Mouse (Mus musculus) adrenal gland, postnatal 25 days (tissue): ENCODE results near the gene Isx. TPM values are rescaled to one million over a fixed set of nuclear protein-coding genes. Genes with fewer than 3 reads are reported as not detected.

ENCODE experiments used
- DNase-seq: peaks from one replicate; pipeline ENCODE4 v3.0.0; 2021; ENCODE audit warnings: mixed read lengths
- long read RNA-seq: library from polyadenylated mRNA; stranded (forward); transcript quantifications from one replicate; pipeline ENCODE4 v2.0.0, GENCODE M21; 2021
- total RNA-seq: library from RNA; stranded (reverse); gene quantifications from 2 replicates; pipeline ENCODE4 v1.2.3, GENCODE M21; 2021

The Isx gene
- total RNA-seq: not detected in 2 replicates
- long read RNA-seq: 0 reads

GRCm38 (mm10) chr8:74872940-74873339, at the start of gene Isx:
Gene Isx (plus strand): TSS chr8:74873173.
- DNase-seq: no peak

- no peak for DNase-seq
Observed at GRCm38 (mm10) chr8:74827689-74828088, 45.3 kb upstream of the Isx start.

GRCm38 (mm10) chr8:74831322-74831721, 41.7 kb upstream of the Isx start:
- no peak for DNase-seq

- DNase-seq: no peak
Observed at GRCm38 (mm10) chr8:74834246-74834645, 38.7 kb upstream of the Isx start.

GRCm38 (mm10) chr8:74847376-74848048, 25.5 kb upstream of the Isx start:
- DNase-seq: no peak

DNA sequence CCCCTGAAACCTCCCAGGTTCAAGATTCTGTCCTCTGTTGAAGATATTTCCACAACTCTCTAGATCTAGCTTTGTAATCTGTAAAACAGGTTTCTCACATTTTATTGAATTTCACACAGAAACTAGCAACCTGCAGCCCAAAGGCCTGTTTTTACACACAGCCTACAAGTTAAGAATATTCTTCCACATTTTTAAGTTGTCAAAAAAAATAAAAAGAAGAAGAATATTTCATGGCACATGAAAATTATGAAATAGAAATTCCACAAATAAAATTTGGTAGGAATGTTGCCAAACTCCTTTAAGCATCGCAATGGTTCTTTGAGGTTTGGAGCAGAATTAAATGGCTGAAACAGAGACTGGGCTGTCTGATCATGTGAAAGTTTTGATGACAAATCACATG, 24.3 kb upstream of the Isx start:
- no peak for DNase-seq

DNA sequence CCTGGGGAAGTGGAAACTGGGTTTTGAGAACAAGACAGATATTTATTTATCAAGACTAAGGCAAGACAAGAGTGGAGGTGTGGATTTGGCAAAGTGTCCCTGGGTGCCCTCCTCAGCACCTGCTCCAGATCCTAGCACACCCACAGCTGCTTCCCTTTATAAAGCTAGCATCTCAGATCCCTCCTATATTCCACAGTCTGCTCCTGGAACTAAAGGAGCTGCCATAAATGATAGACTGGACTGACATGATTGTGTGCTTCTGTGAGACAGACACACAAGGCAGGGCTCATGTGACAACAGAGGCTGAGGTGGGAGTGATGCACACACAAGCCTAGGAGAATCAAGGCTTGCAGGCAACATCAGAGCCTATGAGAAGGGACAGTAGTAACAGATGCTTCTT, 22.0 kb upstream of the Isx start:
- DNase-seq: no peak

DNA sequence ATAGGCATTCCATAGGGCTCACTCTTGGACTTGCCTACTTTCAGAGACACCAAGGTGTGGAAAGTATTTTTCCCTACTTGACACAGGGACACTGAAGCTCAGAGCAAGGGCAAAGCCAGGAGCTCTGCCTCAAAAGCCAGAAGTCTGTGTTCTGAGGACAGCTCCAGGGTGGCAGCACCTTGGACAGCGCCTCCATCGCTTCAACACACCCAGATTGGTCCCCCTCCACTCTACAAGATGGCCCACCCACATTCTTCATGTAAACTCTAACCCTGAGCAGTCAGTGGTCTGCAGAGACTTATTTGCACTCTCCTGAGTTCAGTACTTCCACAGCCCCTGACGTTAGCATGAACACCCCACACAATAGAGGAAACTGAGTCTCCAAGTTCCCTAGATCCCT, 21.1 kb upstream of the Isx start:
- no peak for DNase-seq

GRCm38 (mm10) chr8:74853488-74853887, 19.5 kb upstream of the Isx start:
- DNase-seq: peak; percentile 18

GRCm38 (mm10) chr8:74854786-74855185, 18.2 kb upstream of the Isx start:
- no peak for DNase-seq

- DNase-seq: no peak
Observed at GRCm38 (mm10) chr8:74855341-74855740, 17.6 kb upstream of the Isx start.

DNA sequence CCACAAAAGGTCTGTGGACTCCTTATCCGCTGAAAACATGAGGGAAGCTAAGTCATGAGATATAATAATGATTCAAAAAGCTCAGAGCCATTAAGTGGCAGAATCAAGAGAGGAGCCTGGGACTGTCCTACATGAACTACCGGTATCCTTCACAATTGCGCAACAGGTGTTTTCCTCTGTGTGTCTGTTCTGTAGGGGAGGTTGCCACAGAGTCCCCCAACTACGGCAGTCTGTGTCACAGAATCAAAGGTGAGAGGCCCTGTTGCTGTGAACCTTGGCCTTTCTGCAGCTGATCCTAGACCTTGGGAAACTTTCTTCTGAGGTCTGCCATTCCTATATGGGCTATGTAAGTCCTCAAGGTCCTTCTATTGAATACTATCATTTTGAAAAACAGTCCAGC, 13.7 kb upstream of the Isx start:
- no peak for DNase-seq

DNA sequence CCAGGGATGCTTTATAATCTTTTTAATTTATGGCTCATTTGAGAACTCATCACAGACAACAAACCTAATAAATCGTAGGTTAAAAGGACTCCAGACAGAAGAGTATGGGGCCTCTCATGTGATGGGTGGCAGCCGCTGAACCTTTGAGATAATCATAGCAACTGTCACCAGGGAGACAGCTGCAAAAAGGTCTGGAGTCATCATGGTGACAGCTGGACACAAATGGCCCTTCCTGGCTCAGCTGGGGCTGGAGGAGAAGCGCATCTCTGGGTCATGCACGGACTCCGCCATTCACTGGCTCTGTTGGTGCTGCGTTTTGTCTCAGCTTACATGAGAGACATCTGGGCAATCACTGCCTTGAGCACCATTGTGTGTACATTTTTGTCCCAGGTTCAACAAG, 12.5 kb upstream of the Isx start:
- no peak for DNase-seq

DNA sequence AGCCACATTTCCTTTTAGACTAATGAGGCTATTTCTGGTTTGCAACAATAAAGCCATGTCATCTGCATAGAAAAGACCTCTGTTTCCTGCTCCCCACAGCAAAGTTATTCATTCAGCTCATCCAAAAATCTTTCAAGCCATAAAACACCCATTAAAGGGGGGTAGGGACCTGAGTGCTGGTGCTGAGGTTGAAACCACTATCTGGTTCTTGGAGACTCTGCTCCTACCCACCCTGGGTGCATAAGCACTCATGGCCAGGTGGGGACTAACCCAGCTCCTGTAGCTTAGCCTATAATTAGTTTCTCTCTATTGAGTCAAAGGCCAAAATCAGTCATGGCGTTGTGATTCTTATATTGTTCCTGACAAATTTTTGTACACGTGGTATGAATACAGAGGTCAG, 10.4 kb upstream of the Isx start:
- no peak for DNase-seq

DNA sequence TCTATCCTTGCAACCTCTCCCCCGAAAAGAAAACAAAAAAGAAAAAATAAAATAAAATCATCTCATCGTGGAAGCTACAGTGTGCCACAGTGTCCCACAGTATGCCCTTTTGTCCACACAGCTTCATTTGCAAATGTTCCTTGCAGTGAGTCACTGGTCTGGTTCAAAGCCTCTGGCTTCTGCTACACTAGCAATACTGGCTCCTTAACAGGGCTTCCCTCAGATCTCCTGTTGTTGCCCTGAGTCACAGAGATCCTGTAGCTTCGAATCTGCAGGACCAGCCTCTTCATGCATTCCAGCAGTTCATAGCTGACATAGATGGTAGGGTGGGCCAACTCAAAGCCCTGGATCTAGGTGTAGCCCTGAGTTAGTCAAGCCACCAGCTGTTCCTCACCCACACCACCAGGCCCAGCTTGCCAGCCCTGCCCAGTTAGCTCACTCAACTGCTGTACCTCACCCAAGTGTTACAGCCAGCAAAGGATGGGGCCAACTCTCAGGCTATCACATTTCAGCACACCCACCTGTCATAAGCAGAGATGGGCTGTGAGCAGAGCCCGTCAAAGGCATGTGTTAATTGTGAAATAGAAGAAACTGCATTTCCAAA, 2.5 kb upstream of the Isx start:
- no peak for DNase-seq

GRCm38 (mm10) chr8:74871686-74872085, 1.3 kb upstream of the Isx start:
- no peak for DNase-seq

- DNase-seq: no peak
Observed at GRCm38 (mm10) chr8:74872151-74872823, 686 bp upstream of the Isx start.

- DNase-seq: no peak
Observed at GRCm38 (mm10) chr8:74874565-74874964, 1.6 kb downstream of the Isx start.

- no peak for DNase-seq
Observed at GRCm38 (mm10) chr8:74878637-74879036, 5.7 kb downstream of the Isx start.

DNA sequence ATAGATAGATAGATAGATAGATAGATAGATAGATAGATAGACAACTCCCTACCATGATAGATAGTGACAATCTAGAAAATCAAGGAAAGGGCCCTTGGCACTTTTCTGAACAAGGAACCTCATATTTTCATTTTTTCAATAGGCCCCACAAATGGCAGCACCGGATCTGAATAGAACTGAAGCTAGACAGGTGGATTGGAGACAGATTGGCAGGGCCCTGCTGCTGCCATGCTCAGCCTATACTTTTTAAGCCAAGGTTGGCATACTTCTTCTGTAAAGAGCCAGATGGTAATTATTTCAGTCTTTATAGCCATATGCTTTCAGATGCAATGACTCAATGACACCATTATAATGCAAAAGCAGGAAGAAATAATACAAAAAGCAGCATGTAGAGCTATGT, 15.8 kb downstream of the Isx start:
- DNase-seq: no peak

DNA sequence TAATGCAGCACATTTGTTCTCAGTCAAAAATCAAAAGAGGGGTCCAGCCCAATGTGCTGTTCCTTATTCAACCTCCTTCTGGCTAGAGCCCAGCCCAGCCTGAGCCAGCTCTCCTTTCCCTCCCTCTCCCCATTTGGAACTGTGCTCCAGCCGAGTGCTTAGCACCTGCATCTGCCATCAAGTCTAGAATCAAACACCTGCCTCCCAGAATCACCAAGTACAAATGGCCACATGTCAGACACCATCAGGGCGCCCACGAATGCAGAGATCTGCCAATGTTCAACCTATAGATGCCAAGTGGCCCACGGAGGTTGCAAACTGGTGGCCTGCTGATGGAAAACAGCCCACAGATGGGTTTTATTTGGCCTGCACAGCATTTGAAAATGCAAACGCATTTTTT, 18.1 kb downstream of the Isx start:
- no peak for DNase-seq

- DNase-seq: no peak
Observed at GRCm38 (mm10) chr8:74896302-74896701, 23.3 kb downstream of the Isx start.

- DNase-seq: no peak
Observed at GRCm38 (mm10) chr8:74897315-74897714, 24.3 kb downstream of the Isx start.

DNA sequence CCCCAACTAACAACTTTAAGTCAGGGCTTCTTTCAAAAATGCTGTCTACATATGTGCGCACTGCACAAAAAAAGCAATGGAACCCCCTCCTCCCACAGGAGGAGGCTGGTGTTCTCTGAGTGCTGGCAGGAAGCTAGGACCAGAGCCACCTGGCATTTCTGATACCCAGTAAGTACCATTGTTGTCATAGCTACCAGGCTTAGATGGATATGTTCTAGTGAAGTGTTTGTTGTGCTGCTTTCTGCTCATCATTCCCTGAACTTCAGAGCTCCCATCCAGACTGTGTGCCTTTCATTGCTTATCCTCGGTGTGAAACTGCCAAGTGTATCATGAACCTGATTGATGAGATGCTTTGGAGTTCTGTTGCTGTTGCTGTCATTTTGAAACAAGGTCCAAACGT, 26.8 kb downstream of the Isx start:
- DNase-seq: no peak
